Mouse (Mus musculus): ENCODE data around the gene Adamts4. TPM values are rescaled to one million over a fixed set of nuclear protein-coding genes. Genes with fewer than 3 reads are reported as not detected.
"Not testable (repeated sequence)": the region's sequence is repeated elsewhere in the genome, so short reads cannot be mapped to it uniquely, and the experiment has no call there.

Adamts4 gene
- total RNA-seq, 2 experiments from 2014 or later = 11.1 to 17.0 TPM

DNA sequence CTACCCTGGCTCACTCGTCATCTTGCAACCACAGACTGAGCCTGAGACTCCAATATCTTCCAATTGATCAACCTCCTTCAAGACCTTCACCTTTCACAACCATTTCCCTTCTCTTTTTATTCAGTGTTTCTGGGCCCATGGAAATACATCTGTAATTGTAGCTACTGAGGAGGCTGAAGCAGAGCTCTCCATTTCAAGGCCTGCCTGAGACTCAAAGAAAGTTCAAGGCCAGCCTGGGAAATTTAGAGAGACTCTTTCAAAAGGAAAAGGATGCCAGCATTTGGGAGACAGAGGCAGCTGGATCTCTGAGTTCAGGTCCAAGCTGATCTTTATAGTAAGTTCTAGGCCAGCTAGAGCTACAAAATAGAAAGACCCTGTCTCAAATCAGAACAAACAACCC, 22.3 kb upstream of the Adamts4 start:
- intact Hi-C loops (cut with DNase I) = no loop called here
- no peak for DNase-seq (ENCODE audit: low spot score in 2 of 2)

GRCm38 (mm10) chr1:171229750-171230149, 20.5 kb upstream of the Adamts4 start:
- intact Hi-C loops (cut with DNase I) = no loop called here
- DNase-seq (ENCODE audit: low spot score in 2 of 2) = no peak

DNA sequence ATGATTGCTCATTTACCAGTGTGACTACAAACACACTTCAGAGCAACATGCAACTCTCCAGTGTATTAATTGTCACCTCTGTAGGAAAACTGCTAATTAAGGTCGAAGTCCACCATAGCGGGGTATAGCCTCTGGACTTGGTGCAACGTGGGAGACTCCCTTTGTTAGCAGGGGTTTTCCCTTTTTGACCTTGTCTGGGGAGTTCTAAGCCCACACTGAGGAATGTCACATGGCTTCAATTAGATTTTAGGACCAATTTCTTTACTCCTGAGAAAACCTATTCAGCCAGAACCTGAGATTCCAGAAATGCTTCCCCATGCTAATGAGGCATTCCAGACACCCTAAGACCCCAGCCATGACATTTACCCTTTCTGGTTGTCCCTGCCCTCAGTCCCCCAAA, 20.0 kb upstream of the Adamts4 start:
- DNase-seq (ENCODE audit: low spot score in 2 of 2) = no peak
- intact Hi-C loops (cut with DNase I) = no loop called here

GRCm38 (mm10) chr1:171231844-171232243, 18.4 kb upstream of the Adamts4 start:
- intact Hi-C loops (cut with DNase I) = no loop called here
- DNase-seq (ENCODE audit: low spot score in 2 of 2) = no peak

GRCm38 (mm10) chr1:171232348-171232747, 17.9 kb upstream of the Adamts4 start:
- intact Hi-C loops (cut with DNase I) = no loop called here
- no peak for DNase-seq (ENCODE audit: low spot score in 2 of 2)

GRCm38 (mm10) chr1:171232800-171233730, 17.2 kb upstream of the Adamts4 start:
- intact Hi-C loops (cut with DNase I) = no loop called here

GRCm38 (mm10) chr1:171234126-171234525, 16.1 kb upstream of the Adamts4 start, which contains the start of gene Fcer1g:
Fcer1g (minus strand) TSS chr1:171234365.
- intact Hi-C loops (cut with DNase I) = no loop called here
- peak in 1 of 2 experiments; percentile 25 for DNase-seq (ENCODE audit: low spot score in 2 of 2)

More at GRCm38 (mm10) chr1:171232800-171233730, 17.2 kb upstream of the Adamts4 start:
- DNase-seq (ENCODE audit: low spot score in 2 of 2) = no peak

- intact Hi-C loops (cut with DNase I) = no loop called here
- no peak for DNase-seq (ENCODE audit: low spot score in 2 of 2)
Measured at GRCm38 (mm10) chr1:171234538-171234937, 15.7 kb upstream of the Adamts4 start.

GRCm38 (mm10) chr1:171235791-171236190, 14.4 kb upstream of the Adamts4 start:
- intact Hi-C loops (cut with DNase I) = no loop called here
- DNase-seq (ENCODE audit: low spot score in 2 of 2) = no peak

- intact Hi-C loops (cut with DNase I) = no loop called here
Measured at GRCm38 (mm10) chr1:171237438-171237837, 12.8 kb upstream of the Adamts4 start.

DNA sequence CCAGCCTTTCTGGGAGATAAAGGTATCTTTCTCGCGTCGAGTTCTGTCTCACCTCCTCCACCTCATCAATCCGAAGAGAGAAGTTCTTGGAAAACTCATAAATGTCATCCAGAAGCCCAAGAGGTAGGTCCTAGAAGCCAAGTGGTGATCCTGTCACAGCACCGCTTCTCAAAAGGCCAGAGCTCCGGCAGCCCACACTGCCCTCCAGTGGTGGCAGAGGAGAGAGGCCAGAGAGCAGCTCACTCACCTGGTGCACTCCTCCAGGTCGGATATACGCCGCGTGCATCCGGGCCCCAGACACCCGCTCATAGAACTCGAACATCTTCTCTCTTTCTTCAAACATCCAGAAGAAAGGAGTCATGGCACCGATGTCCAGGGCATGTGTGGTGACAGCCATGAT, 11.8 kb upstream of the Adamts4 start:
- DNase-seq (ENCODE audit: low spot score in 2 of 2) = peak; percentile 46 to 54
- intact Hi-C loops (cut with DNase I) = no loop called here

More at GRCm38 (mm10) chr1:171237438-171237837, 12.8 kb upstream of the Adamts4 start:
- no peak for DNase-seq (ENCODE audit: low spot score in 2 of 2)

DNA sequence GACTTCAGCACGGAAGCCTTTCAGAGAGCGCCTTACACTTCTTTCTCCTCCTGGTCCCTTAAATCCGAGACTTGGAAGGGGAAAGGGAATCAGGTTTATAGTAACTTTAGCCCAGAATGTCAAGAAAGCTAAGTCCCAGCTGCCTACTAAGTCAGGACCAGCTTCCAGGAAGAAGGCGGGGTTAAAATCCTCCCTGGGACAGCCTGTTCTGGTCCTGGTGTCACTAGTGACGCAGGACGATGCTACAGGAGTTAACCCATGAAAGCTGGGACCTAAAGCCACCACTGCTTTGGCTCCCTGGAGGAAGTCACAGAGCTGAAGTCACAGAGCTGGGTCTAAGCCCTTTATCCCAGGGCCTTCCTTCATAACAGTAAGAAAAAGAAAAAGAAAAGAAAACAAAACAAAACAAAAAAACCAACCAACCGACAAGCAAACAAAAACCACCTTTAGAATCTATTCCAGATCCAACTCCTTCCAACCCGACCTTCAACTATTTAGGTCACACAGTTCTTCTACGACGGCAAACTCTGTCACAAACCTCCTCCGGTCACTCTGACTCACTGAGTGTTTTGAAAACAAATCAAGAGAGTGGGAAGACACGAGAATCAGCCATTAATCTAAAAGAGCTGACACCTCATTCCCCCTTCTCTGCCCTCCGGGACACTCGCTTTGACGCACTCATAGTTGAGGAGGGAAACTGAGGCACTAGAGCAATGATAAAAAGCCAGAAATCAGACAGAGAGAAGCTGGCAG, 10.1 kb upstream of the Adamts4 start:
- DNase-seq (ENCODE audit: low spot score in 2 of 2) = no peak
- intact Hi-C loops (cut with DNase I) = no loop called here

DNA sequence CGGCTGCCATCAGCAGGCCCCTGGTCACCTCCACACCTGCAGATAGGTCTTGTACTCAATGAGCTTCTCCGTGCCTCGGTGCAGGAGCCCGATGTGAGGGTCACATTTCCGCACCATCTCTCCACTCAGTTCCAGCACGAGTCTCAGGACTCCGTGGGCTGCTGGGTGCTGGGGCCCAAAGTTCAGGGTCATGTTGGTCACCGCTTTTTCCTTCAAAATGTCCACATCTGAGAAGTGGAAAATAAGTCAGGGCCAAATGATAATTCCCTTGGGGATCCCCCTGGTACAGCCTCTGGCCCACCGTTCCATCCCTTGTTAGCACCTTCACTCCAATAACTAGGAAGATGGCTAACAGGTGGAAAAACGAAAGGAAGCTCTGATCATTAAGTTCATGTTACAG, 9.3 kb upstream of the Adamts4 start:
- intact Hi-C loops (cut with DNase I) = no loop called here
- DNase-seq (ENCODE audit: low spot score in 2 of 2) = no peak

GRCm38 (mm10) chr1:171241952-171242351, 8.3 kb upstream of the Adamts4 start:
- DNase-seq (ENCODE audit: low spot score in 2 of 2); intact Hi-C loops (cut with DNase I): not testable (repeated sequence)

- DNase-seq (ENCODE audit: low spot score in 2 of 2) = no peak
Measured at GRCm38 (mm10) chr1:171245353-171245752, 4.9 kb upstream of the Adamts4 start.

GRCm38 (mm10) chr1:171246709-171247452, 3.3 kb upstream of the Adamts4 start:
- peak; percentile 99 for DNase-seq (ENCODE audit: low spot score in 2 of 2)
- intact Hi-C loops (cut with DNase I) = no loop called here

More at GRCm38 (mm10) chr1:171245353-171245752, 4.9 kb upstream of the Adamts4 start:
- intact Hi-C loops (cut with DNase I) = no loop called here

GRCm38 (mm10) chr1:171247453-171247841, 2.8 kb upstream of the Adamts4 start:
- no peak for DNase-seq (ENCODE audit: low spot score in 2 of 2)
- intact Hi-C loops (cut with DNase I) = no loop called here

DNA sequence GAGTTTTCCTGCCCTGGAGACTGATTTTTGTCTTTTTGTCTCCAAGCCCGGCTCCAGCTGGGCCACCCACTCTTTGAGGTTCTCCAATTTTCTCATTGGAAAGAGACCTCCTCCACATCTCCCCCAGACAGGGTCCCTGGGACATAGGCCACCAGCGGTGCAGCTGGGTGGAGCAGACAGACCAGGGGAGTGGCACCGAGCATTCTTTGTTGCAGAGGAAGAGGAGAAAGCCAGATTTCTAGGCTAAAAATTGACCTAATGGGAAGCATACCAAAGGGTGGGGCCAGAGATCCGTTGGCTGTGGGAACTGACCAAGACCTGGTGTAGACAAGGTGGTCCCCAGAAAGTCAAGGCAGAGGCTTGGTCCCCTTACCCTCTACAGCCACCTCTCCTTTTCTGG, 2.3 kb upstream of the Adamts4 start:
- intact Hi-C loops (cut with DNase I) = no loop called here
- DNase-seq (ENCODE audit: low spot score in 2 of 2) = no peak

DNA sequence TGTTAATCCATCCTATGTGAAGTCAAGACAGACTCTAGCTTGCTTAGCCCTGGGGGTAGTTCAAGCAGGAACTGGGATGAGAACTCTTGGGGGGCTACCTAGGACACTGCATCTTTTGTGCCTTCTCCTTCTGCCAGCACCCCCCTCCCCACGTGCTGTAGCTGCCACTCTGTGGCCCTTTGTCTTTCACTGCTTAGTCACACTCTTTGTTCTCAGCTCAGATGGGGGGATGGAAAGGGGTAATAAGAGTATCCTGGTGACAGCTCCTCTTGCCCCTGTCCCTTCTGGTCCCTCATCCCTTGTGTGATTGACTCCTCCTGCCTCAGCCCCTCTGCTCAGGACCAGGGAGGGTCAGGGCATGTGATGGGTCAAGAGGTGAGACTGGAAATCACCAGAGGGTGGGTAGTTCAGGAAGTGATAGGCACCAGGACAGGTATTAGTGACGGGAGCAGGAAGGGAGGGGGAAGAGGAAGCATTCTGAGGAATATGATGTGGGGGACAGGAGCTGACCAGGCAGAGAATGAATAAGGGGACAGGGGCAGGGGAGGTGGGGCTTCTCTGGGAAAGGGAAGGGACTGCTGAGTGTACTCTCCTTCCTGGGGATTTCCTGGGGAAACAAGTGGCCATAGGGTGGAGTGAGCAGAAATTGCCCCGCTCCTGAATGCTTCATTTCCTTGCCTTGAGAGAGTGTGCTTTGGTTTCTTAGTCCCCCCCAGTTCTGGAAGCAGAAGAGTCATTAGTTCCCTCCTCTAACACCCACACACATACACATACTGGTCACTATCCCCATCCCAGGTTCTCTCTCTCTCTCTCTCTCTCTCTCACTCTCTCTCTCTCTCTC, 1.6 kb upstream of the Adamts4 start:
- intact Hi-C loops (cut with DNase I) = no loop called here
- DNase-seq (ENCODE audit: low spot score in 2 of 2) = no peak

All from left cerebral cortex, postnatal 14 days (tissue).